Mouse (Mus musculus) layer of hippocampus, postnatal 25 days (tissue): ENCODE data around the gene Hmg20a. TPM values are rescaled to one million over a fixed set of nuclear protein-coding genes. Genes with fewer than 3 reads are reported as not detected.

Experiments used
- DNase-seq, 2 experiments: peaks; one replicate each; pipeline ENCODE4 v3.0.0; 2022; ENCODE audit warnings: mixed read lengths in 2 of 2, low spot score in 1 of 2; ENCODE audit errors: extremely low spot score in 1 of 2
- total RNA-seq, 2 experiments: library from RNA; stranded (reverse); gene quantifications; 2 replicates each; pipeline ENCODE4 v1.2.3; 2021

Gene Hmg20a
- total RNA-seq, 2 experiments from 2014 or later, result 70.3 to 71.2 TPM

DNA sequence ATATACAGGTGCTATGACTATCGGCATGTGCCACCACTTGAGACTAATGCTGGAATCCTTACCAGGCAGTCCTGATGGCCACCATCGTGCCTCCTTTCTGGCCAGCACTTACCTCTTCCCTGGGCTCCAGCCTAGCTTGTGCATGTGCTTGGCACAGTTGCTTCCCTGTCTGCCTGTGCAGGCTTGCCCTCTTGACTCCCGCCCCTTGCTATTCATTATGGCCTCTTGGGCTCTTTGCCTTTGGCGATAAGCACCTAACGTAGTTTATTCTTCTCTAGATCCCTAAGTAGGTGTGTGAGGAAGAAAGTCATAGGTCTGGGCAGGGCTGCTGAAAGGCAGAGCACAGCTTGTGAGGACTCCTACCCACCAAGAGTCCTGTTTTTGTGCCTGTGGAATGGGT, 96.7 kb downstream of the Hmg20a start:
- DNase-seq, result no peak

GRCm38 (mm10) chr9:56516219-56516618, 97.8 kb downstream of the Hmg20a start:
- DNase-seq, result no peak

DNA sequence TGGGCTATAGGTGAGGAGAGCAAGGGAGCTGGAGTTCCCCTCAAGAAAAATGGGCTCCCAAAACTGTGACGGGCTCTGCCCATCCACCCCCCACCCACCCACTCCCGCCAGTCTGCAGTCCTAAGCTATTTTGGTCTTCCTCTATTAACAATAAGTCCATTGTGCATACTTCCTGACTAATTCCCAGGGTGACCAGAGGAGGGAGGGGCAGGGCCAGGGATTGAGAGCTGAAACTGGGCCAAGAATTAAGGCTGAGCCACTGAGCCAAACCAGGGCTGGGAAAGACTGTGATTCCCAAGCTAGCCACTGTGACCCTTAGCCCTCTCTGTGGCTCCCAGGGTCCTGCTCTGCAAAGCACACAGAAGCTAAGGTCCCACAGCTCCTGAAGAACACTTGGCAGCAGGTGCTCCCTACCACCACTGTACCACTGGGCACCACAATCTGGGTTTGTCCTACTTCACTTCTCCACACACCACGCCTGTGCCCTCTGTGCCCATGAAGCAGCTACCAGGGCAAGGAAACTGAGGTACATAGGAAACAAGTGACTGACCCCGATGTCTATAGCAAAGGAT, 98.4 kb downstream of the Hmg20a start:
- DNase-seq, result no peak

DNA sequence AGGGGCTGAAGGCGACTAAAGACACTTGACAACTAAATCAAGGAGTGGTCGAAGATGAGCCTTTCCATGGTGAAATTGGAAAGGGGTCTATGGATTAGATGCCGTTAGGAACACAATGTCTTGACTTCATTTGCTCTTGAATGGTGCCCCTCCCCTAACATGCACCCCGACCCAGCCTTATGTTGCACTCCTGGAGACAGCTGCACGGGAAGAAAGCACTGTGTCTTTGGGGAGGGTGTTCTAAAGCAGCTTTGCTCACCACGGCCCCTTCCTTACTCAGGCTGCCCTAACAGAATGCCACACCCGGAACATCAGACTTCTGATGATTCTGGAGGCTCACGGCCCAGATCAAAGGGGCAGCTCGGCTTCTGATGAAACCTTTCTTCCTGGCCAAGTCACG, 103.9 kb downstream of the Hmg20a start:
- no peak for DNase-seq

DNA sequence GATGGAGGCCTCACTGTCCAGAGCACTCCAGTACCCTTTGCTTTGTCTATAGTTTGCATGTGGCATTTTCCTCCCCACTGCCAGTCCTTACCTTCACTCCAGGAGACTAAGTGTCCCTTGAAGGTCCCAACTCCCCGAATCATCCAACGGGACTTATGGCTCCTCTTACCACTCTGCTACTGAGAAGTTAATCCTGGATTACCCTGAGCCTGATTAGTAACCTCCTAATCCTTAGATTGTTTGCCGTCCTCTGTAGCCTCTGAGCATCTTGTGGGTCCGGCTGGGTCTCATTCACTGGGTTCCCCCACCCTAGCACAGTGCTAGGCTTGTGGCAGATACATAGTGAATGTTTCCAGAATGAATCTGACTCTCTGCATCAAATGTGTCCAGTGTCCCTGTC, 109.5 kb downstream of the Hmg20a start:
- no peak for DNase-seq

GRCm38 (mm10) chr9:56531991-56532390, 113.6 kb downstream of the Hmg20a start:
- DNase-seq, result no peak

- DNase-seq, result no peak
Measured at GRCm38 (mm10) chr9:56533916-56534315, 115.5 kb downstream of the Hmg20a start.

DNA sequence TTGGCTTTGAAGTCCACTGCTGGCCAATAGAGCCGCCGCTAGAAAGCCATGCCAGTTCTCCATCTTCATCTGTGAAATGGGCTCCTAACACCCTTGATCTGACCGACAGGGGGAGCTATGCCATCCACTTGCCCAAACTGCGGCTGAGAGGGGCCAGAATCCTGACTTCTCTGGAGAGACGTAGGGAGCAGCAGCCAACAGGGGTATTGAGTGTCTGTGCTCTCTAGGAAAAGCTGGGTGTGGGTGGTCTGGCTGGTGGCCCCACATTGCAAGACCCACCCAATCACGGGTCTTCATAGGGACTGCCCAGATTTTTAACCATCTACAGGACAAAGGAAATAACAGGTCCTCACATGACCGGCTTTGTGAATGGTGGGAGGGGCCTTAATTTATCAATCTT, 116.3 kb downstream of the Hmg20a start:
- DNase-seq, result no peak

DNA sequence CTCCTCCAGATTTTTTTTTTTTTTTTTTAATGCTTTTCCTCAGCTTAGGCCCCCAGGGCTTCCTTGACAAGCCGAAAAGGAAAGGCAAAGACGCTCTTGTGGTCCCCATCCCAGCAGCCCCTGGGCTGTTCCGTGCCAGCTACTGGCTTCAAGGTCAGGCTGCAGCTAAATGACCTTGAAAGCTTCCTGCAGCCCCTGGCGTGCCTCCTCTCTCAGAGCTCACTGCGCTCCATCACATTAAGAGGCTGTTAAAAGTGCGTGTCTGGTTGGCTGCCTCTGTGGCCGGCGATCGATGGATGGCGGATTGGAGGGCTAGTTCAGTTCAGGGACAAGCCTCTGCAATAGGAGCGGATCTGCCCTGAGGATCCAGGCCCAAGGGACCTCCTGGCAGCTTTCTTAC, 117.0 kb downstream of the Hmg20a start:
- DNase-seq, result no peak

DNA sequence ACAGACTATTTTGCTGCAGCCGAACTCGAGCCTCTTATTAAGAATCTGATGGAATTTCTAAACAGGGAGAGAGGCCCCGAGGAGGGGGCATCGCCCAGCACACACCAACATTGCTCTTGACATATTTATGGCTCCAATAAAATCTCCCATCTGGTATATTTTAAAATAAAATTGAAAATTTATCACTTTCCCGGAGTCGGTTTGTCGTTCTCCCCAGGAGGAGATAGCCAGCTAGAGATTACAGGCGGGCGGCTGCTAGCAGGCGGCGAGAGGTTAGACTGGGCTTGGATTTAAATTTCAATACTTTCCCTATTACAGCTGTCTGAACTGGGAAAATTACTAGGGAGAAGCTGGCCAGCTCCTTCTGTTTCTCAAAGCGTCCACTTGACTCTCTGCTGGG, 121.6 kb downstream of the Hmg20a start:
- no peak for DNase-seq

- DNase-seq, result no peak
Measured at GRCm38 (mm10) chr9:56544687-56545475, 126.5 kb downstream of the Hmg20a start.

Other genes with a start within 250 kb of the Hmg20a start
- 10 to 100 TPM; 47.7 to 54.3 TPM for gene Peak1, start 542 bp upstream of the Hmg20a start, total RNA-seq